Mouse (Mus musculus) right cerebral cortex, postnatal 36 days (tissue): ENCODE data around the gene Mmd.
"Not testable (repeated sequence)": the region's sequence is repeated elsewhere in the genome, so short reads cannot be mapped to it uniquely, and the experiment has no call there.

Experiments used
- DNase-seq, 2 experiments: peaks; one replicate each; pipeline ENCODE4 v3.0.0; 2022; ENCODE audit warnings: low spot score in 2 of 2, mixed read lengths in 1 of 2

Gene Mmd

GRCm38 (mm10) chr11:90249701-90250141, 465 bp downstream of the Mmd start:
- DNase-seq: no peak

DNA sequence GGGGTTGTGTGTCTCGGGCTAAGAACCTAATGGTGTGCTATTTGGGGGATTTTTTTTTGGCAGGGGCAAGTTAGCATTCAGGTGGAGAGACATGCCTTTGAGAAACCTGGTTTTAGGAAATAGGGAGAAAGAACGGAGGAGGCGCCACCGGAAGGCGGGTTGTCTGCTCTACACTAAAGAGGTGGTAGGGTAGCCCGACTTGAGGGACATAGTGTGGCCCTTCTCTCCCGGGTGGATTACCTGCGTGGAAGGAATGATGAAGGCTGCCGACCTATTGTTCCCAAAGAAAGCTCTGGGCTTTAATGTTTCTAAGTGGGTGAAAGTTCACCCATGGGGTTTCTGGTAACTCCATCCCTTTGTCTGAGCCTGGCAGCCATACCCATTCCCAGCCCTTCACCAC, 933 bp downstream of the Mmd start:
- no peak for DNase-seq

GRCm38 (mm10) chr11:90250730-90251129, 1.5 kb downstream of the Mmd start:
- DNase-seq: no peak

DNA sequence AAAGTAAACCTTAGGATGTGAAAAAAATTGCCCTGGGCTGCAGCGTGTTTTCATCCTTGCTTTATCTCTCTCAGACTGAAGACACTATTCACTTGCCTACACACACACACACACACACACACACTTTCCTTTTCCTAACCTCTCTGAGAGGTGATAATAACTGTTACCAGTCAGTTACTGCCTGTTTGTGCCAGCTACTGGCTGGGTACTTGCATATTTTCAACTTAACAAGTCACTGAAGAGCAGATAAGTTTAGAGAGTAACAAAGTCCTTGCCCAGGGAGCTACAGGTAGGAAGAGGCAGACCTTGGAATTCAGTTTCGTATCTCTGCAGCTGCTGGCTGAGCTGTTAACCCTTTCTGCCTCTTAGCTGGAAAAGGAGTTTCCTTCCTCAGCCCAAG, 2.7 kb downstream of the Mmd start:
- DNase-seq: no peak

- DNase-seq: no peak
Observed at GRCm38 (mm10) chr11:90252366-90252765, 3.1 kb downstream of the Mmd start.

GRCm38 (mm10) chr11:90254536-90254935, 5.3 kb downstream of the Mmd start:
- DNase-seq: peak in 1 of 2 experiments; percentile 41

DNA sequence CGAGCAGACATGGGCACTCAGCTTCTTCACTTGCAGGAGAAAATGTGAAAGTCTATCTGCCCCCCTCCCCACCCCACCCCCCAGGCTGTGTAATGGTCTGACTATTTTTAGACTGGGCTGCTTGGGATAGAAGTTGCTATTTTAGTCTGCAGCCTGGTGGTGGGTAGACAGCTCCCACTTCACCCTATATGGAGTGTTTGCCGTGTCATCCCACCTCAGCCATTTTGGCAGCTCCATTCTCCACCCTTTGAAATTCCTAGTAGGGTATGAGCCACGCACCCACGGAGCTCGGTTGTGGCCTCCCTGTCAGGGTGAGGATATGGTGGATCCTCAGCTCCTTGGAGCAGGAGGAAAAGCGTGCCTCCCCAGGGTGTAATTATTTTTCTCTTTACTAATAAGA, 6.4 kb downstream of the Mmd start:
- peak; percentile 39 to 63 for DNase-seq

DNA sequence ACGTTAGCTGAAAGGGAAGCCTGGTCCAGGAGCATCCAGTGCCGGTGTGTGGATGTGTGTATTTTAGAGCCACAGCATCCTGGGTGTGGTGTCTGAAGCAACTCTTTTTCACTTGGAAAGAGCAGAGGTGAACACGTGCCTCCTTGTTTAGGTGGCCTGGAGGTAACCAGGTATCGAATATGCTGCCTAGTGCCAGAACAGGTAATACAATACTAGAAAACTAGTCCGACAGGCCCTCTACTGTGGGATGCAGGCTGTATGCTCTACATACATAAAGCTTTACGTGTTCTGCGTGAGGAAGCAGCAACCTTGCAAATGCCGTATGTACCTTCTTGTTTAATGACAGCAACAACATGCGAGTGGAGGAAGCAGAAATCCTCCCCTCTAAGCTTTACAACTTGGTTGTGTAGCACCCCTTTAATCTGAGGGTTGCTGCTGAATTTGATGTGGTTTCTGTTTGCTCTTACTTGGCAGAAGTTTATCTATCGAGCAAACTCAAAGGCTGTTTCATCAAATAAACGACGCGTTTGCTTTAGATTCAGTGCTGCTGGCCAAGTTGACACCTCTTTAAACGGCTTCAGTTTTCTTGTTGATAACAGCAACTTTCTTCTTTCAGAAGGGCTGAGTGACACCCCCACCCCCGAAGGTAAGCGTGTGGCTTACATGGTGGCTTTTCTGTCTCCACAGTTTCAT, 7.7 kb downstream of the Mmd start:
- no peak for DNase-seq

- DNase-seq: no peak
Observed at GRCm38 (mm10) chr11:90258321-90258927, 9.2 kb downstream of the Mmd start.

DNA sequence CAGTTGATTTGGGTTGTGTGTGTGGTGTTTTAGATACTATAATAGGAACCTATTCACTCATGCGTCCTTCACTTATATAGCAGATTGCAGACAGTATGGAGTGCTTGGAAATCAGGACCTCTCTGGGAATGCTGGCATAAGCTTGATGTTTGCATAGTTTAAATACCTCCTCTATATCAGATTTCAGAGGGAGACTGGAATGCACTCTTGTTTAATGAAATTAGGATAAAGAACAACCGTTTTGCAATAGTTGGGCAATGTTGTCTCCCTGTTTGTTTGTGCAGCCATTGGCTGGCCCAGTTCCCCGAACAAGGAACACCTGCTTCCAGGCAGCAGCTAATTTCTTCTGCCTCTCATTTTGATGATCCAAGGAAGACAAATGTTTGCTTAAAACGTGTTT, 9.8 kb downstream of the Mmd start:
- no peak for DNase-seq

- DNase-seq: no peak
Observed at GRCm38 (mm10) chr11:90259826-90260225, 10.6 kb downstream of the Mmd start.

GRCm38 (mm10) chr11:90264180-90264579, 14.9 kb downstream of the Mmd start:
- DNase-seq: no peak

DNA sequence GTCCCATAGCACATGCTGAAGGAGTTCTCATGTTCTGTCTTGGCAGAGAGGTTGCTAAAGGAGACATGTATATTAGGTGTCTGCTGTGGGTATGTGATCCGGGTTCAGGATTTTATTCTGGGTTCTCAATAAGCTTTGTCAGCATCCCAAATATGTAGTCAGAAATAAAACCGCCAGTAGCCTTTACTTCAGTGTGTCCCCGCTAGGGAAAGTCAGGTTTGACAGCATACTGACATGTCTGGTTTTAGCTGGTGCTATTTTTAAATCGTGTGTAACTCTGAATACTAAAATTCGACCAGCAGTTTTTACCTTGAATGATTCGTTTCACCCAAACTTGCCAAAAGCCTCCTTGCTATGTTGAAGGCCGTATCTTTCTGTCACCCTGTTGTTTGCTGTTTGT, 16.3 kb downstream of the Mmd start:
- no peak for DNase-seq

DNA sequence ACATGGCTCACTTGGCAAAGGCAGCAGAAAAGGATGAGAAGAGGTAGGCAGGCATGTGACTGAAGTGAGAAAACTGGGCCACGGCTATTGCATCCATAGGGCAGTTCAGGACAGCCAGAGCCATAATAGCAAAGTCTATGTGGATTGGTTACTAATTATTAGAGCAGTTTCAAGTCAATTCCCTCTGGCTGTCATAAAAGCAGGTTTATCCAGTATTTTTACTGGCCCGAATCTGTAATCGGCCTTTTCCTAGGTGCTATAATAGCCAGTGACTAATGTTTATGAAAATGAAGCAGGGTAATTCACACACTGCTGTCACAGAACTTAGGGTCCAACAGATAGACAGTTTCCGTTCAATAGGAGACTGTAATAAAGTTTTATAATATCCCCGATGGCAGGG, 19.7 kb downstream of the Mmd start:
- DNase-seq: no peak

DNA sequence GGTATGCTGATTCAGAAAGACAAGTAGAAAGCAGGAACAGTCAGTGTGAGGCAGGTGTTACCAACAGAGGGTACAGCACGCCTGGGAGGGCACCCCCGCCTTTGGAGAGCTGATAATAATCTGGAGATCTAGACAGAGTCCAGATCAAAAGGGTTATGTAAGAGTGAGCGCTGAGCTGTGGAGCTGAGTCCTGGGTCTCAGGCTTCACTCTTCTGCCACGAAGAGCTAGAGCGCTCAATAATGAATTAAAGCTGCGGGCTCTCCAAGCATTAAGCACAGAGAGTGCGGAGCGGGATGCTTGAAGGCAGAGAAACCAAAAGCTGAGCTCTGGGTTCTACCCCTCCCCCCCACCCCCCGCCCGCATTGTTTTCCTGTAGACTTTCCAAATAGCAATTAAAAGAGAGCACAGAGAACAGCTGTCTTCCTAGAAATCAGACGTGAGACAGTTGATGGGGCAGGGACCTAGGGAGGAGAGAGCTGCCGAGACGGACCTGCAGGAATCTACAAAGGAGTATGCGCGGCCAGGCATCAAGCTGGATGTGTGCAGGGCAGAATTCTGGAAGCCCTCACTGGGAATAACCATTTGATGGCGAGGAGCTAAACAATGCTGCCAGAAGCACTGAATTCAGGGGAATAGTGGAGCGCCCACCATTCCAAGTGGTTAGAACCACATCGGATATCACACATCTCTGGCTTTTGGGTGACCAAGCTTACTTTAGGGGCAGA, 20.3 kb downstream of the Mmd start:
- no peak for DNase-seq

DNA sequence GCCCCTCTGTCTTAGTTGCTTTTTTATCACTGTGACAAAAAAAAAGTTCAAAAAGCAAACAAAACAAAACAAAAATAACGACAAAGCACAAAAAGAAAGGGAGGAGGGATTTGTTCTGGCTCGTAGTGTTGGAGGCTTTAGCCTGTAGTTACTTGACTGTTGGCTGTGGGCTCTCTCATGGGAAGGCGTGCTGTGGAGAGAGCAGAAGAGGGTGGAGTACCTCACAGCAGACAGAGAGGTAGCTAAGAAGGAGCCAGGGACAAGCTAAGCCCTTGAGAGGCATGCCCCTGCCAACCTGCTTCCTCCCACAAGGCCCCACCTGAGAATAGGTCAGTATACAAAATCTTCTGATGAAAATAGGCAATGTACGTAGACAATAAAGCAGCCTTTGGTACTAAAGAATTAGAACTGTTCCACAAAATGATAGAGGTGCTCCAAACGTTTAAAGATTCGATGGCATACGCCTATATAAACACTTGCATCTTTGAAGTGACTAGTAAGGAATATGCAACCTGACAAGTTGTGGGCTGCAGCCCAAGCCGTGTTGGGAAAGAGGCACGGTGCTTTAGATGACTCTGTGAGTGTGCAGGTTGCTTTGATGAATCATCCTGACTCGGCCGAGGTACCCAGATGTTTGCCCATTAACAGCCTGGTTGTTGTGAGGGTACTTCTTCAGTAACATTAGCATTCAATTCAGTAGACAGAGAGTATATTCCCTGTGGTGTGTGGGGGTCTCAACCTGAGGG, 21.0 kb downstream of the Mmd start:
- DNase-seq: no peak

DNA sequence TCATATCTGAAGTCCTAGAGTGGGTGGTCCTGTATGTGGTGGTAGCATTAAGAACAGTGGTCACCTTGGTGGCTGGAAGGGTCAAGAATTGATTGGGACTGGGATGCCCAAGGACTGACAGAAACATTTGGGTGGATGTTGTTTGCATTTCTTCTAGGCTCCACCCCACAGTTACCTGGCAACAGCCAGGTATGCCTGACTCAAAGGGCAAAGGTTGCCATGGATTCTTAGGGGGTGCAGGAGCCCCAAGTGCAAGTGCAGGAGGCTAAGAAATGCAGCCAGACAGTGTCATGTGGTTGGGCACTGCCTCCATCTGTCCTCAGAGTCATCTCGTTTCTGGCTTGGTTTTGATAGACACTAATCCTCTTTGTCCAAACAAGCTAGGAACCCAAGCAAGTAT, 24.9 kb downstream of the Mmd start:
- no peak for DNase-seq

- DNase-seq: no peak
Observed at GRCm38 (mm10) chr11:90275663-90276062, 26.4 kb downstream of the Mmd start.

GRCm38 (mm10) chr11:90276150-90276549, 26.9 kb downstream of the Mmd start:
- no peak for DNase-seq

- DNase-seq: no peak
Observed at GRCm38 (mm10) chr11:90276561-90276960, 27.3 kb downstream of the Mmd start.

GRCm38 (mm10) chr11:90280069-90280468, 30.8 kb downstream of the Mmd start:
- no peak for DNase-seq

GRCm38 (mm10) chr11:90281943-90282342, 32.7 kb downstream of the Mmd start:
- not testable (repeated sequence) for DNase-seq
